Mouse (Mus musculus) sigmoid colon, adult 10 weeks (tissue): Measurements from ENCODE around the gene Hist1h4b. TPM values are rescaled to one million over a fixed set of nuclear protein-coding genes. Genes with fewer than 3 reads are reported as not detected.

ENCODE experiments used
- polyA plus RNA-seq: library from polyadenylated mRNA; stranded (reverse); fragments of 350-450 nt; fragmentation: Illumina TruSeq; extraction: RNeasy Lipid Tissue Mini Kit (QIAGEN cat#74804); gene quantifications from one replicate; pipeline ENCODE4 v1.2.3, GENCODE M21; 2014; ENCODE audit warnings: low read depth, low replicate concordance

Gene Hist1h4b
- not detected for polyA plus RNA-seq

GRCm38 (mm10) chr13:23756790-23757189, at the start of gene Hist1h4b:
Hist1h4b (plus strand) TSS chr13:23757013.

GRCm38 (mm10) chr13:23710374-23711089, 46.3 kb upstream of the Hist1h4b start, which contains the start of gene Hfe:
Hfe (minus strand) TSS chr13:23710854.

GRCm38 (mm10) chr13:23738677-23739068, 18.1 kb upstream of the Hist1h4b start, which contains the start of gene Hist1h1c:
Hist1h1c (plus strand) TSS chr13:23738808.

GRCm38 (mm10) chr13:23745381-23746161, 11.2 kb upstream of the Hist1h4b start, which contains the start of gene Hist1h3c:
Hist1h3c (minus strand) TSS chr13:23745602.

GRCm38 (mm10) chr13:23746201-23747080, 10.4 kb upstream of the Hist1h4b start, which contains the start of gene Hist1h2bb:
Hist1h2bb (plus strand) TSS chr13:23746734.

GRCm38 (mm10) chr13:23750839-23751477, 5.9 kb upstream of the Hist1h4b start, which contains the start of gene Hist1h2ab:
Hist1h2ab (plus strand) TSS chr13:23751126.

GRCm38 (mm10) chr13:23752067-23752741, 4.6 kb upstream of the Hist1h4b start, which contains the start of gene Hist1h3b:
Hist1h3b (plus strand) TSS chr13:23752267.

GRCm38 (mm10) chr13:23760972-23761864, 4.4 kb downstream of the Hist1h4b start, which contains the start of gene Hist1h4a:
Hist1h4a (minus strand) TSS chr13:23761230.

GRCm38 (mm10) chr13:23761871-23762821, 5.3 kb downstream of the Hist1h4b start, which contains the start of gene Hist1h3a:
Hist1h3a (minus strand) TSS chr13:23762386.

GRCm38 (mm10) chr13:23763586-23764323, 6.9 kb downstream of the Hist1h4b start, which contains the start of gene Hist1h1a:
Hist1h1a (plus strand) TSS chr13:23763666.

GRCm38 (mm10) chr13:23769613-23770012, 12.8 kb downstream of the Hist1h4b start, which contains the start of gene Trim38:
Trim38 (plus strand) TSS chr13:23769913.

GRCm38 (mm10) chr13:23806422-23807052, 49.7 kb downstream of the Hist1h4b start, which contains the start of gene Slc17a2:
Slc17a2 (plus strand) TSS chr13:23806993.

Other genes with a start within 250 kb of the Hist1h4b start
- not detected for gene Hist1h4h, start 226.0 kb upstream of the Hist1h4b start, polyA plus RNA-seq
- gene Hist1h2af, start 223.1 kb upstream of the Hist1h4b start, polyA plus RNA-seq, result not detected
- gene Hist1h3g, start 221.6 kb upstream of the Hist1h4b start, polyA plus RNA-seq, result not detected
- gene Hist1h2bh, start 213.6 kb upstream of the Hist1h4b start, polyA plus RNA-seq, result 2.1 TPM
- gene Hist1h3f, start 213.0 kb upstream of the Hist1h4b start, polyA plus RNA-seq, result not detected
- not detected for gene Hist1h4f, start 205.4 kb upstream of the Hist1h4b start, polyA plus RNA-seq
- 3.9 TPM for gene Hist1h1d, start 203.8 kb upstream of the Hist1h4b start, polyA plus RNA-seq
- gene Hist1h3e, start 194.6 kb upstream of the Hist1h4b start, polyA plus RNA-seq, result not detected
- gene Hist1h2ae, start 185.8 kb upstream of the Hist1h4b start, polyA plus RNA-seq, result not detected
- 3.6 TPM for gene Hist1h2bg, start 185.6 kb upstream of the Hist1h4b start, polyA plus RNA-seq
- gene Hist1h2bf, start 182.8 kb upstream of the Hist1h4b start, polyA plus RNA-seq, result not detected
- gene Hist1h2ad, start 182.6 kb upstream of the Hist1h4b start, polyA plus RNA-seq, result not detected
- 6.7 TPM for gene Hist1h3d, start 181.2 kb upstream of the Hist1h4b start, polyA plus RNA-seq
- 2.3 TPM for gene Hist1h4d, start 175.4 kb upstream of the Hist1h4b start, polyA plus RNA-seq
- gene Hist1h2be, start 135.9 kb upstream of the Hist1h4b start, polyA plus RNA-seq, result 16.9 TPM
- 6.3 TPM for gene Hist1h1e, start 134.5 kb upstream of the Hist1h4b start, polyA plus RNA-seq
- 9.6 TPM for gene Hist1h2ac, start 73.1 kb upstream of the Hist1h4b start, polyA plus RNA-seq
- gene Hist1h2bc, start 72.8 kb upstream of the Hist1h4b start, polyA plus RNA-seq, result 364 TPM
- gene Hist1h1t, start 61.2 kb upstream of the Hist1h4b start, polyA plus RNA-seq, result not detected
- gene Hist1h4c, start 58.6 kb upstream of the Hist1h4b start, polyA plus RNA-seq, result 2.2 TPM
- gene Hfe, start 46.2 kb upstream of the Hist1h4b start, polyA plus RNA-seq, result 13.2 TPM
- gene Hist1h1c, start 18.2 kb upstream of the Hist1h4b start, polyA plus RNA-seq, result 96.7 TPM
- not detected for gene Hist1h3c, start 11.4 kb upstream of the Hist1h4b start, polyA plus RNA-seq
- not detected for gene Hist1h2bb, start 10.3 kb upstream of the Hist1h4b start, polyA plus RNA-seq
- not detected for gene Hist1h2ab, start 5.9 kb upstream of the Hist1h4b start, polyA plus RNA-seq
- gene Hist1h3b, start 4.7 kb upstream of the Hist1h4b start, polyA plus RNA-seq, result not detected
- not detected for gene Hist1h4a, start 4.2 kb downstream of the Hist1h4b start, polyA plus RNA-seq
- gene Hist1h3a, start 5.4 kb downstream of the Hist1h4b start, polyA plus RNA-seq, result not detected
- not detected for gene Hist1h1a, start 6.7 kb downstream of the Hist1h4b start, polyA plus RNA-seq
- 1.1 TPM for gene Trim38, start 12.9 kb downstream of the Hist1h4b start, polyA plus RNA-seq
- gene Slc17a2, start 50.0 kb downstream of the Hist1h4b start, polyA plus RNA-seq, result 0.76 TPM
- 0.25 TPM for gene Slc17a3, start 82.4 kb downstream of the Hist1h4b start, polyA plus RNA-seq
- gene Slc17a1, start 110.7 kb downstream of the Hist1h4b start, polyA plus RNA-seq, result not detected
- 85.4 TPM for gene Slc17a4, start 158.0 kb downstream of the Hist1h4b start, polyA plus RNA-seq
- gene Hist1h2ba, start 177.1 kb downstream of the Hist1h4b start, polyA plus RNA-seq, result not detected
- not detected for gene Hist1h2aa, start 177.4 kb downstream of the Hist1h4b start, polyA plus RNA-seq
- 8.8 TPM for gene Scgn, start 234.2 kb downstream of the Hist1h4b start, polyA plus RNA-seq